Mouse (Mus musculus) CH12.LX (cell line): ENCODE data around the gene Ctdsp1. TPM values are rescaled to one million over a fixed set of nuclear protein-coding genes. Genes with fewer than 3 reads are reported as not detected.
A peak's percentile ranks its signal among the peaks of the same experiment; 100 is the strongest.

Source experiments
- DNase-seq: peaks from one replicate; pipeline ENCODE4 v3.0.0-alpha.2; 2013; ENCODE audit errors: extremely low read depth
- H3K27ac ChIP-seq: 2 replicates; pipeline ENCODE4 v1.5.1; 2012; ENCODE audit warnings: low read depth, mild to moderate bottlenecking, control low read depth, moderate library complexity; ENCODE audit not compliant: insufficient read depth
- H3K27me3 ChIP-seq: replicated peaks from 2 replicates; pipeline ENCODE3; 2012; ENCODE audit warnings: inconsistent platforms
- H3K36me3 ChIP-seq, 2 experiments: replicated peaks in 1 of 2; 2 replicates each; pipeline versions ENCODE3 to v1.6.1; 2012; ENCODE audit warnings: inconsistent platforms in 1 of 2, low read length in 1 of 2, mild to moderate bottlenecking in 1 of 2, mixed read lengths in 1 of 2, moderate library complexity in 1 of 2; ENCODE audit not compliant: control insufficient read depth in 1 of 2, insufficient read depth in 1 of 2
- H3K4me1 ChIP-seq, 2 experiments: 2 replicates each; pipeline ENCODE4 v1.6.1; 2012; ENCODE audit warnings: inconsistent platforms in 1 of 2, moderate library complexity in 1 of 2; ENCODE audit not compliant: insufficient read depth in 2 of 2, control insufficient read depth in 1 of 2
- H3K4me2 ChIP-seq: 2 replicates; pipeline ENCODE4 v1.6.1; 2012; ENCODE audit warnings: low read depth, mild to moderate bottlenecking, control low read depth; ENCODE audit not compliant: poor library complexity, insufficient read depth, severe bottlenecking
- H3K4me3 ChIP-seq, 3 experiments: fragments of 150-350 bp in 1 of 3; sonication (generic) in 1 of 3; replicated peaks in 1 of 3; 2 replicates each; pipeline versions ENCODE3 to v1.5.1; 2011 to 2012; ENCODE audit warnings: low read depth in 2 of 3, low read length in 2 of 3, mild to moderate bottlenecking in 2 of 3, moderate library complexity in 2 of 3, control low read depth in 1 of 3, improper control_type of control experiment in 1 of 3, inconsistent platforms in 1 of 3, mixed read lengths in 1 of 3; ENCODE audit not compliant: poor library complexity in 1 of 3
- H3K79me2 ChIP-seq: replicated peaks from 2 replicates; pipeline ENCODE4 v1.6.1; 2012; ENCODE audit warnings: mild to moderate bottlenecking, moderate library complexity; ENCODE audit not compliant: control insufficient read depth, poor library complexity, insufficient read depth, severe bottlenecking; ENCODE audit errors: extremely low read depth
- H3K9ac ChIP-seq: 2 replicates; pipeline ENCODE4 v1.6.1; 2012; ENCODE audit warnings: low read depth, mild to moderate bottlenecking, control low read depth, moderate library complexity; ENCODE audit not compliant: insufficient read depth
- H3K9me3 ChIP-seq: replicated peaks from 2 replicates; pipeline ENCODE3; 2012; ENCODE audit warnings: low read length, inconsistent platforms, mixed read lengths
- BHLHE40 ChIP-seq: IDR thresholded peaks from 2 replicates; pipeline ENCODE4 v1.6.1; 2011; ENCODE audit warnings: mild to moderate bottlenecking, low read depth, low read length, improper control_type of control experiment
- CHD1 ChIP-seq: IDR thresholded peaks from 2 replicates; pipeline ENCODE4 v1.6.1; 2012; ENCODE audit warnings: low read depth, low read length, improper control_type of control experiment, inconsistent platforms
- CHD2 ChIP-seq: IDR thresholded peaks from 2 replicates; pipeline ENCODE4 v1.6.1; 2011; ENCODE audit warnings: low read length, improper control_type of control experiment
- CTCF ChIP-seq, 2 experiments: IDR thresholded peaks in 1 of 2; conservative IDR thresholded peaks in 1 of 2; 2 replicates each; pipeline ENCODE4 v1.5.1; 2011 to 2012; ENCODE audit warnings: low read depth in 2 of 2, low read length in 2 of 2, improper control_type of control experiment in 1 of 2, inconsistent platforms in 1 of 2, mild to moderate bottlenecking in 1 of 2, moderate library complexity in 1 of 2
- ELF1 ChIP-seq: IDR thresholded peaks from 2 replicates; pipeline ENCODE4 v1.6.1; 2014; ENCODE audit warnings: low read depth, mild to moderate bottlenecking, inconsistent platforms, low read length, improper control_type of control experiment
- HCFC1 ChIP-seq: IDR thresholded peaks from 2 replicates; pipeline ENCODE4 v1.6.1; 2012; ENCODE audit warnings: low read depth, mild to moderate bottlenecking, inconsistent platforms, low read length, improper control_type of control experiment
- IRF4 ChIP-seq: IDR thresholded peaks from 2 replicates; pipeline ENCODE4 v1.6.1; 2014; ENCODE audit warnings: low read depth, mild to moderate bottlenecking, inconsistent platforms, low read length, improper control_type of control experiment
- KAT2A ChIP-seq: IDR thresholded peaks from 2 replicates; pipeline ENCODE4 v1.6.1; 2012; ENCODE audit warnings: low read length, improper control_type of control experiment, inconsistent platforms; ENCODE audit not compliant: insufficient replicate concordance
- MAFK ChIP-seq: IDR thresholded peaks from 2 replicates; pipeline ENCODE4 v1.6.1; 2011; ENCODE audit warnings: low read length, improper control_type of control experiment; ENCODE audit not compliant: insufficient replicate concordance
- MXI1 ChIP-seq: IDR thresholded peaks from 2 replicates; pipeline ENCODE4 v1.6.1; 2011; ENCODE audit warnings: mild to moderate bottlenecking, low read depth, low read length, improper control_type of control experiment
- MYC ChIP-seq: IDR thresholded peaks from 2 replicates; pipeline ENCODE4 v1.6.1; 2011; ENCODE audit warnings: low read depth, mild to moderate bottlenecking, improper control_type of control experiment, low read length
- PAX5 ChIP-seq: IDR thresholded peaks from 2 replicates; pipeline ENCODE4 v1.6.1; 2012; ENCODE audit warnings: low read length, inconsistent platforms, mixed read lengths
- RAD21 ChIP-seq: IDR thresholded peaks from 2 replicates; pipeline ENCODE4 v1.6.1; 2011; ENCODE audit warnings: low read depth, mild to moderate bottlenecking, low read length, improper control_type of control experiment, moderate library complexity
- SIN3A ChIP-seq: IDR thresholded peaks from 2 replicates; pipeline ENCODE4 v1.6.1; 2012; ENCODE audit warnings: low read length, improper control_type of control experiment, inconsistent platforms
- TBP ChIP-seq: conservative IDR thresholded peaks from 2 replicates; pipeline ENCODE4 v1.6.1; 2011; ENCODE audit warnings: low read depth, low read length, improper control_type of control experiment
- UBTF ChIP-seq: IDR thresholded peaks from 2 replicates; pipeline ENCODE4 v1.6.1; 2012; ENCODE audit warnings: low read depth, mild to moderate bottlenecking, inconsistent platforms, low read length, improper control_type of control experiment, moderate library complexity
- USF2 ChIP-seq: conservative IDR thresholded peaks from 2 replicates; pipeline ENCODE4 v1.6.1; 2011; ENCODE audit warnings: low read depth, low read length, improper control_type of control experiment
- ZKSCAN1 ChIP-seq: IDR thresholded peaks from 2 replicates; pipeline ENCODE4 v1.6.1; 2012; ENCODE audit warnings: low read depth, inconsistent platforms, low read length, improper control_type of control experiment, borderline replicate concordance
- dilution Hi-C: fragments of 300-500 bp; cut with MboI; formaldehyde crosslinking; loops from 2 replicates; pipeline ENCODE4 v1.14.3; 2020; ENCODE audit warnings: low sequenced_read_pairs; ENCODE audit not compliant: extremely low pct_unique_long_range_greater_than_20kb, extremely low pct_ligation_motif_present
- in situ Hi-C: fragments of 300-500 bp; cut with MboI; formaldehyde crosslinking; loops from 3 replicates; pipeline ENCODE4 v1.14.3; 2019; ENCODE audit warnings: low sequenced_read_pairs, low pct_ligation_motif_present, low pct_unique_long_range_greater_than_20kb, mixed read lengths
- polyA plus RNA-seq: library from polyadenylated mRNA; unstranded; fragments of >175 nt; gene quantifications from 2 replicates; pipeline ENCODE4 v1.2.1, GENCODE M21; 2012; ENCODE audit warnings: low read depth; ENCODE audit not compliant: insufficient read length
- total RNA-seq, 2 experiments: library from RNA; depleted of rRNA; stranded (reverse); fragments of 300-350 nt in 1 of 2; fragments of >200 nt in 1 of 2; gene quantifications; 2 replicates each; pipeline ENCODE4 v1.2.3; 2012 to 2014

The Ctdsp1 gene
- total and polyA plus RNA-seq, 3 experiments = 14.4 to 65.8 (median 23.4) TPM

- TF ChIP-seq HCFC1 = peak; percentile 75
- TF ChIP-seq KAT2A = peak; percentile 59; the same call in 1 of the 2 replicates
- peak; percentile 82 for TF ChIP-seq ELF1
- TF ChIP-seq MYC = 0 out of 2 replicates have a peak, but pooled peaks have one; percentile 41
- peak; percentile 70 for TF ChIP-seq BHLHE40
- TF ChIP-seq MXI1 = peak; percentile 89
- TF ChIP-seq CHD1 = no peak
- TF ChIP-seq RAD21 = peak; percentile 63
- TF ChIP-seq TBP = peak; percentile 62; the same call in 1 of the 2 replicates
These were observed 4.5 kb upstream of the Ctdsp1 start (continued) for GRCm38 (mm10) chr1:74386714-74387385.

GRCm38 (mm10) chr1:74387386-74387988 lies 3.8 kb upstream of the Ctdsp1 start:
- Histone ChIP-seq H3K27ac (peak overlapping the region; percentile 87), H3K4me3 (peak overlapping the region in 1 of 3 experiments; percentile 55), H3K9me3 (no peaks in the 10 kb centered on the region), H3K27me3 (no peaks in the 10 kb centered on the region), H3K9ac (peak overlapping the region; percentile 77), H3K36me3 (peaks cover 0 to 23% of the 10 kb centered on the region in 2 experiments), H3K79me2 (peaks cover 6% of the 10 kb centered on the region), H3K4me1 (peaks cover 27 to 69% of the 10 kb centered on the region in 2 experiments), H3K4me2 (peak overlapping the region; percentile 69)
- in situ Hi-C loops (no loop called here), dilution Hi-C loops (no loop called here)
- TF ChIP-seq CTCF (conservative IDR thresholded peaks at IDR 0.05 in 1 of 2, IDR thresholded peaks at IDR 0.05 in 1 of 2; ENCODE audit: low read depth in 2 of 2, low read length in 2 of 2) = no peak
- TF ChIP-seq TBP = no peak
- no peak for TF ChIP-seq ZKSCAN1
- TF ChIP-seq SIN3A = no peak
- TF ChIP-seq MXI1 = no peak
- no peak for DNase-seq

GRCm38 (mm10) chr1:74388398-74388920 lies 2.9 kb upstream of the Ctdsp1 start:
- H3K27ac ChIP-seq = peak overlapping the region; percentile 2; the same call in 1 of the 2 replicates
- H3K9ac ChIP-seq = no peak overlapping the region
- in situ Hi-C loops (no loop called here), dilution Hi-C loops (no loop called here)
- H3K4me3 ChIP-seq = no peak overlapping the region
- peaks cover 23 to 70% of the 10 kb centered on the region in 2 experiments for H3K4me1 ChIP-seq
- H3K4me2 ChIP-seq = no peak overlapping the region
- H3K9me3 ChIP-seq = no peaks in the 10 kb centered on the region
- DNase-seq = no peak
- peaks cover 0 to 21% of the 10 kb centered on the region in 2 experiments for H3K36me3 ChIP-seq
- peaks cover 16% of the 10 kb centered on the region for H3K79me2 ChIP-seq
- no peak for TF ChIP-seq PAX5
- TF ChIP-seq ELF1 = no peak
- no peak for TF ChIP-seq MXI1
- no peak for TF ChIP-seq CHD2
- TF ChIP-seq CTCF (conservative IDR thresholded peaks at IDR 0.05 in 1 of 2, IDR thresholded peaks at IDR 0.05 in 1 of 2; ENCODE audit: low read depth in 2 of 2, low read length in 2 of 2) = no peak
- no peak for TF ChIP-seq MAFK
- TF ChIP-seq IRF4 = no peak
- TF ChIP-seq USF2 = no peak
- TF ChIP-seq CHD1 = no peak
- no peak for TF ChIP-seq UBTF
- TF ChIP-seq TBP = no peak
- H3K27me3 ChIP-seq = no peaks in the 10 kb centered on the region
